Mouse (Mus musculus): ENCODE data around the gene Gimap3. TPM values are rescaled to one million over a fixed set of nuclear protein-coding genes. Genes with fewer than 3 reads are reported as not detected.

Gimap3 gene
- polyA plus RNA-seq, 2 experiments, result not detected

GRCm38 (mm10) chr6:48784406-48784805 lies 13.8 kb upstream of the Gimap3 start:
- no peak for TF ChIP-seq POLR2A (IDR thresholded peaks at IDR 0.05; ENCODE audit: borderline replicate concordance, extremely low read depth, insufficient read depth, insufficient read length)
- no peaks in the 10 kb centered on the region for H3K27me3 ChIP-seq (ENCODE audit: control insufficient read depth, insufficient read depth, low read length)
- DNase-seq (ENCODE audit: low spot score) (no peak), ATAC-seq (ENCODE audit: low FRiP score, low read depth) (no peak)
- no peak overlapping the region for H3K9ac ChIP-seq (ENCODE audit: low read depth, low read length, severe bottlenecking)
- H3K27ac ChIP-seq (replicated peaks; ENCODE audit: low read depth, low read length), result no peak overlapping the region
- WGBS, result 79% methylated on average over 1 of the region's 1 CpGs
- no peaks in the 10 kb centered on the region for H3K36me3 ChIP-seq (ENCODE audit: control insufficient read depth, insufficient read depth, low read length)
- H3K4me3 ChIP-seq (replicated peaks; ENCODE audit: low read length), result no peak overlapping the region
- H3K4me1 ChIP-seq (ENCODE audit: control insufficient read depth, insufficient read depth, low read length), result no peaks in the 10 kb centered on the region
- no peak overlapping the region for H3K4me2 ChIP-seq (replicated peaks; ENCODE audit: low read depth, low read length, severe bottlenecking)
- H3K9me3 ChIP-seq (ENCODE audit: control insufficient read depth, low read length), result no peaks in the 10 kb centered on the region

GRCm38 (mm10) chr6:48772030-48772429 lies 1.4 kb upstream of the Gimap3 start:
- Histone ChIP-seq H3K4me1 (ENCODE audit: control insufficient read depth, insufficient read depth, low read length) (no peaks in the 10 kb centered on the region), H3K4me3 (replicated peaks; ENCODE audit: low read length) (no peak overlapping the region), H3K9ac (ENCODE audit: low read depth, low read length, severe bottlenecking) (no peak overlapping the region), H3K36me3 (ENCODE audit: control insufficient read depth, insufficient read depth, low read length) (no peaks in the 10 kb centered on the region), H3K4me2 (replicated peaks; ENCODE audit: low read depth, low read length, severe bottlenecking) (no peak overlapping the region), H3K27me3 (ENCODE audit: control insufficient read depth, insufficient read depth, low read length) (no peaks in the 10 kb centered on the region), H3K27ac (replicated peaks; ENCODE audit: low read depth, low read length) (no peak overlapping the region), H3K9me3 (ENCODE audit: control insufficient read depth, low read length) (no peaks in the 10 kb centered on the region)
- ATAC-seq (ENCODE audit: low FRiP score, low read depth) (peak; percentile 53; the same call in 1 of the 2 replicates), DNase-seq (ENCODE audit: low spot score) (peak; percentile 83)
- 14% methylated on average over 8 of the region's 8 CpGs for WGBS
- no peak for TF ChIP-seq POLR2A (IDR thresholded peaks at IDR 0.05; ENCODE audit: borderline replicate concordance, extremely low read depth, insufficient read depth, insufficient read length)

DNA sequence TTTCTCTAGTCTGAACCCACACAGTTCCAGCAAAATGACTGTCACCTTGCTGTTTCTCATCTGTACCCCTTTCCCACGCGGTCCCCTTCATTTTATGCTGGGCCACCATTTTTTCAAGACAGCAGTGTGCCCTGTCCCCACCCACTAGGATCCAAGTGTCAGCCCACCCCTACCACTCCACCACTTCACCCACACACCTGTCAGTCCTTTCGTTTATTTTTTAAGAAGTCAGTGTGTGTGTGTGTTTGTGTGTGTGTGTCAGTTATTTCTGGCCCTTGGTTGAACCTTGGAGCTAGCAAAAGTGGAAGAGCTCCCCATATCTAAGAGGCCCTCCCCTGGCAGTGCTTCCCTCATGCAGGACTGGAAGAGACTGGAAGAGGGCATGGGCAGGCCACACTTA lies 1.7 kb downstream of the Gimap3 start:
- no peak for ATAC-seq (ENCODE audit: low FRiP score, low read depth)
- TF ChIP-seq POLR2A (IDR thresholded peaks at IDR 0.05; ENCODE audit: borderline replicate concordance, extremely low read depth, insufficient read depth, insufficient read length), result no peak
- 89% methylated on average over 3 of the region's 3 CpGs for WGBS

DNA sequence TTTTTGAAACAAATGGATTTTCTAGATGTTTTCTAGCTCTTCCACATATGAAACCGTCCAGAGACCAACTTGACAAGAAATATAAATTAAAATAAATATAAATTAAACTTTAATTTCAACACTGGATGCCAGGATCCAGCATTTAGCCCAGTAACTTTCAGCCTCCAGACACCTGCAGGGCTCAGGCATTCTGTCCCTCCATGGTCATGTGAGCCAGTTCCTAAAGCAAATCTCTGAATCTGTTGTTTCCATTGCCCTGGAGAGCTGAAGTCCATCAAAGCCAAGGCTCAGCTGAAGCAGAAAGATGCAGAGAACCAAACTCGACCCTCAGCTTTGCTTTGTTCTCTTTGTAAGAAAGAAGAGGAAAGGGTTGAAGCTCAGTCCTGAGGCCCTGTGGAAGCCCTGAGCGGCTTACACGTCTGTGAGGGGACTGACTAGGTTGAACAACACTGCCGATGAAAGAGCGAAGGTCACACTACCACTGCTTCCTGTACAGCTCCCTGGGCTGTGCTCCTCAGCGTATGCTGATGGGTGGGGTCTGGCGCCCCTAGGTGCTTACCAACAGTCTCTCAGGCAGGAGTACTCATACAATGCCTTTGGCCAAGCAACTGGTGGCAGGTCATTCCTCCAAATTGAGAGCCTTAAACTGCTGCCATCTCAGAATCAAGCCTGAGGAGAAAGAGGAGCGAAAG lies 2.3 kb downstream of the Gimap3 start:
- Histone ChIP-seq H3K27ac (replicated peaks; ENCODE audit: low read depth, low read length) (no peak overlapping the region), H3K4me2 (replicated peaks; ENCODE audit: low read depth, low read length, severe bottlenecking) (no peak overlapping the region), H3K36me3 (ENCODE audit: control insufficient read depth, insufficient read depth, low read length) (no peaks in the 10 kb centered on the region), H3K9me3 (ENCODE audit: control insufficient read depth, low read length) (no peaks in the 10 kb centered on the region), H3K4me3 (replicated peaks; ENCODE audit: low read length) (no peak overlapping the region), H3K27me3 (ENCODE audit: control insufficient read depth, insufficient read depth, low read length) (no peaks in the 10 kb centered on the region), H3K4me1 (ENCODE audit: control insufficient read depth, insufficient read depth, low read length) (no peaks in the 10 kb centered on the region), H3K9ac (ENCODE audit: low read depth, low read length, severe bottlenecking) (no peak overlapping the region)
- TF ChIP-seq POLR2A (IDR thresholded peaks at IDR 0.05; ENCODE audit: borderline replicate concordance, extremely low read depth, insufficient read depth, insufficient read length), result no peak
- no peak for DNase-seq (ENCODE audit: low spot score)
- ATAC-seq (ENCODE audit: low FRiP score, low read depth), result no peak
- 72% methylated on average over 9 of the region's 9 CpGs for WGBS

More for the DNA sequence above, 1.7 kb downstream of the Gimap3 start:
- DNase-seq (ENCODE audit: low spot score), result no peak
- Histone ChIP-seq H3K36me3 (ENCODE audit: control insufficient read depth, insufficient read depth, low read length) (no peaks in the 10 kb centered on the region), H3K4me2 (replicated peaks; ENCODE audit: low read depth, low read length, severe bottlenecking) (no peak overlapping the region), H3K4me3 (replicated peaks; ENCODE audit: low read length) (no peak overlapping the region), H3K27me3 (ENCODE audit: control insufficient read depth, insufficient read depth, low read length) (no peaks in the 10 kb centered on the region), H3K4me1 (ENCODE audit: control insufficient read depth, insufficient read depth, low read length) (no peaks in the 10 kb centered on the region), H3K27ac (replicated peaks; ENCODE audit: low read depth, low read length) (no peak overlapping the region), H3K9me3 (ENCODE audit: control insufficient read depth, low read length) (no peaks in the 10 kb centered on the region), H3K9ac (ENCODE audit: low read depth, low read length, severe bottlenecking) (no peak overlapping the region)

DNA sequence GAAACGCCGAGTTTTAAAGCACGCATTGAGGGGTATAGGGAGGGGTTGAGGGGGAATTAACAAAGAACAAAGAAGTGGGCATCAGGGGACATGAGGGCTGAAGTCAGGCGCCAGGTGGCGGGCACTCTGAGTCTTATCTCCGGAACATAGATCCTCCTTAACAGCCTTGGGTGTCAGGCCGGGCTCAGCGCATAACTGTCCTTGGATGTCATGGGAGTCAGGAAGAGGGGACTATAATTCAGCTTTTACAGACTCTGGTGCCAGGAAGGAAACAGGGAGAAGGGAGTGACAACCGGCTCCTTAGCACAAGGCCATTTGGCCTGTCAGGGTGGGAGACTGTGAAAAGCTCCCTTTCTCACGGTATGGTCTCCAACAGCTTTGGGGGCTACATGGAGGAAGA lies 6.2 kb downstream of the Gimap3 start:
- DNase-seq (ENCODE audit: low spot score) (no peak), ATAC-seq (ENCODE audit: low FRiP score, low read depth) (no peak)
- no peak overlapping the region for H3K4me2 ChIP-seq (replicated peaks; ENCODE audit: low read depth, low read length, severe bottlenecking)
- H3K27me3 ChIP-seq (ENCODE audit: control insufficient read depth, insufficient read depth, low read length), result no peaks in the 10 kb centered on the region
- 86% methylated on average over 10 of the region's 10 CpGs for WGBS
- no peak for TF ChIP-seq POLR2A (IDR thresholded peaks at IDR 0.05; ENCODE audit: borderline replicate concordance, extremely low read depth, insufficient read depth, insufficient read length)
- no peaks in the 10 kb centered on the region for H3K9me3 ChIP-seq (ENCODE audit: control insufficient read depth, low read length)
- H3K36me3 ChIP-seq (ENCODE audit: control insufficient read depth, insufficient read depth, low read length), result no peaks in the 10 kb centered on the region
- no peaks in the 10 kb centered on the region for H3K4me1 ChIP-seq (ENCODE audit: control insufficient read depth, insufficient read depth, low read length)
- H3K4me3 ChIP-seq (replicated peaks; ENCODE audit: low read length), result no peak overlapping the region
- H3K27ac ChIP-seq (replicated peaks; ENCODE audit: low read depth, low read length), result no peak overlapping the region
- no peak overlapping the region for H3K9ac ChIP-seq (ENCODE audit: low read depth, low read length, severe bottlenecking)
